Mouse (Mus musculus) cerebellum, adult 2 months (tissue): ENCODE measurements at regions not wholly inside any gene's neighbourhood (a gene's known extent, or its start where the extent isn't known, plus 50 kb on each side); places are given as distances from the start of the nearest gene placed in this dataset.

Experiments
- CTCF ChIP-seq: fragments of 200-500 bp; IDR thresholded peaks from 2 replicates; pipeline ENCODE4 v1.5.1; 2011; ENCODE audit warnings: low read depth, mild to moderate bottlenecking, control low read depth, low read length, moderate library complexity, borderline replicate concordance; ENCODE audit not compliant: insufficient read depth
- POLR2A ChIP-seq: fragments of 200-500 bp; IDR thresholded peaks from 2 replicates; pipeline ENCODE4 v1.6.1; 2011; ENCODE audit warnings: low read length, control low read depth, borderline replicate concordance; ENCODE audit not compliant: insufficient read depth

DNA sequence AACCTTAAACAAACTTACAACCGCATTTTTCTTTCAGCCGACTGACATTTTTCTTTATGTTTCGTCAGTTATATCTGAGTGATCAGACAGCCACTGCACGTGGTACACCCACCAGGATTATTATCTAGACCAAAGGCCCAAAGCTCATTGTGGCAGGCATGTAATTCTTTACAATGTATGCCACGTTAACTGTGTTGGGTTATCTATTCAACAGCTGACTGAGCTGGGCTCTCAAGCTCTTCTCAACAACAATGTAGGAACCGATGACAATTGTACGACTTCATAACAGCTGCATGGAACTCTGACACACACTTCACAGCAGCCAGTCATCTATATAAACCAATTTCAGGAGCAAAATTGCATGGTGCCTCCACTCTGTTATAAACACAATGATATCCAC lies 787.8 kb downstream of the Nr4a2 start:
- TF ChIP-seq CTCF (no peak), POLR2A (no peak)
